8 mouse cellular contexts compared by ENCODE assay signal in the genomic region with DNA sequence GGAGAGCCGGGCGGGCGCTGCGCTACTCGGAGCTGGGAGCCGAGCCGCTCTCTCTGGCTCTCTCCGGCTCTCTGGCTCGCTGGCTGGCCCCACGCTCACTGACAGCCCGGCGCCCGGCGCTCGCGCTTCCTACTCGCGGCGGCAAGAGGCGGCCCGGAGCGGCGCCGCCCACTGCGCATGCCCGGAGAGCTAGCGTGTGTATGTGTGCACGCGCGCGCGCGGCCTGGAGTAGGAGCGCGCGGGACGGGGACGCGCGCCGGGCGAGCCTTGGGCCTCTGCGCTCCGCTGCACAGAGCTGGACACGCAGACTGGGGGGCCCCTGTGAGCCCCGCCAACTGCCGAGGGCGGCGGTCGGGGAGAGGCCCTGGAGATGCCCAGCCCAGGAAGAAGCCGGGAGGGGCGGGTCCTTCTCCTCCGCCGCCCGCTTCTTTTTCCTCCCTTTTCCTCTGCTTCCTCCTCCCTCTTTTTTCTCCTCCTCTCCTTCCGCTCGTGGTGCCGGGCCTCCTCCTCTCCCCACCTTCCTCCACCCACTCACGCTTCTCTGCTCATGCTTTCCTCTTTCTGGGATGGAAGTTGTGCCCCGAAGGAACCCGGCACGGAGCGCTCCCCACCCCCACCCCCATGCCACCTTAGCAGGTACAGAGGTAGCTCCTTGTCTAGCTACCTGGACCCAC. TPM values are rescaled to one million over a fixed set of nuclear protein-coding genes. Genes with fewer than 3 reads are reported as not detected.
A peak's percentile ranks its signal among the peaks of the same experiment; 100 is the strongest.
DNase-seq lines count a peak whose midpoint lies in the region; ATAC-seq lines count a peak whose summit lies in the region.

Gene Prkca, minus strand, starts transcription at position 140 of the 674 bp plus-strand sequence.

- WGBS in forebrain, embryonic 10.5 days = under 1% methylated on average over 61 of the region's 63 CpGs
- WGBS in heart, embryonic 15.5 days = under 1% methylated on average over 56 of the region's 63 CpGs
- under 1% methylated on average over 45 of the region's 63 CpGs for WGBS in liver, embryonic 12.5 days (ENCODE audit: insufficient replicate concordance)

- H3K4me2 ChIP-seq in heart, embryonic 15.5 days = peak within 1 kb of the TSS; percentile 94
- peak within 1 kb of the TSS; percentile 98 for H3K4me2 ChIP-seq in liver, embryonic 12.5 days

- peak within 1 kb of the TSS; percentile 90 for H3K27ac ChIP-seq in forebrain, embryonic 10.5 days
- peak within 1 kb of the TSS; percentile 89 for H3K27ac ChIP-seq in heart, embryonic 15.5 days
- H3K27ac ChIP-seq in liver, embryonic 12.5 days = peak within 1 kb of the TSS; percentile 73

- H3K4me3 ChIP-seq in forebrain, embryonic 10.5 days = peak within 1 kb of the TSS; percentile 87
- H3K4me3 ChIP-seq in heart, embryonic 15.5 days = peak within 1 kb of the TSS; percentile 75
- peak within 1 kb of the TSS; percentile 77 for H3K4me3 ChIP-seq in liver, embryonic 12.5 days

- H3K36me3 ChIP-seq in forebrain, embryonic 10.5 days (replicated peaks) = no peaks in the 10 kb centered on the region
- H3K36me3 ChIP-seq in heart, embryonic 15.5 days = no peaks in the 10 kb centered on the region
- H3K36me3 ChIP-seq in liver, embryonic 12.5 days = no peaks in the 10 kb centered on the region
- H3K36me3 ChIP-seq in splenic B cell, adult 2 months (ENCODE audit: control insufficient read depth, insufficient read depth, low read length, poor library complexity, severe bottlenecking) = no peaks in the 10 kb centered on the region; the same call in 1 of the 2 replicates

- peak; percentile 90 for ATAC-seq in heart, embryonic 15.5 days (replicated peaks; ENCODE audit: insufficient number of reproducible peaks, insufficient read depth, low FRiP score, low read depth)
- peak; percentile 95 for ATAC-seq in liver, embryonic 12.5 days

- H3K4me1 ChIP-seq in forebrain, embryonic 10.5 days = peaks cover 34% of the 10 kb centered on the region
- H3K4me1 ChIP-seq in heart, embryonic 15.5 days (replicated peaks) = peaks cover 16% of the 10 kb centered on the region
- H3K4me1 ChIP-seq in liver, embryonic 12.5 days = peaks cover 32% of the 10 kb centered on the region

- H3K9me3 ChIP-seq in forebrain, embryonic 10.5 days = no peaks in the 10 kb centered on the region
- H3K9me3 ChIP-seq in heart, embryonic 15.5 days (replicated peaks) = no peaks in the 10 kb centered on the region
- H3K9me3 ChIP-seq in liver, embryonic 12.5 days (replicated peaks) = no peaks in the 10 kb centered on the region

- H3K9ac ChIP-seq in heart, embryonic 15.5 days = peak within 1 kb of the TSS; percentile 91
- H3K9ac ChIP-seq in liver, embryonic 12.5 days = peak within 1 kb of the TSS; percentile 76

- peak; percentile 96 for DNase-seq in CD4-positive, CD25-positive, alpha-beta regulatory T cell, adult 2 months (ENCODE audit: low read depth, low spot score)
- DNase-seq in brain, embryonic 18.5 days (ENCODE audit: low read depth, low spot score) = peak; percentile 87
- DNase-seq in forebrain, embryonic 10.5 days (ENCODE audit: extremely low spot score, low spot score) = peak; percentile 90
- DNase-seq in kidney, postnatal 14 days = peak; percentile 98
- DNase-seq in naive thymus-derived CD4-positive, alpha-beta T cell, adult 2 months (ENCODE audit: low read depth) = peak; percentile 95
- DNase-seq in splenic B cell, adult 2 months (ENCODE audit: low read depth, low spot score) = peak; percentile 93

- peaks cover 53% of the 10 kb centered on the region for H3K27me3 ChIP-seq in forebrain, embryonic 10.5 days (ENCODE audit: poor library complexity, severe bottlenecking)
- no peaks in the 10 kb centered on the region for H3K27me3 ChIP-seq in heart, embryonic 15.5 days
- peaks cover 60% of the 10 kb centered on the region for H3K27me3 ChIP-seq in liver, embryonic 12.5 days (replicated peaks)
- no peaks in the 10 kb centered on the region for H3K27me3 ChIP-seq in splenic B cell, adult 2 months (ENCODE audit: control insufficient read depth, insufficient read depth, low read length, poor library complexity, severe bottlenecking)

RNA-seq across cellular contexts. Expression of gene Prkca, which starts in this region (rescaled TPM):
- polyA plus RNA-seq in forebrain, embryonic 10.5 days (2016; fragmentation: Nextera tagmentation; extraction: Ambion mirVana) = 1.6 and 2.3 TPM in 2 replicates
- 13.7 and 16.4 TPM in 2 replicates for polyA plus RNA-seq in heart, embryonic 15.5 days (2015; fragmentation: Nextera tagmentation; extraction: Ambion mirVana)
- 6.4 and 7.5 TPM in 2 replicates for polyA plus RNA-seq in liver, embryonic 12.5 days (2016; fragmentation: Nextera tagmentation; extraction: Ambion mirVana)

Comparison
In these comparisons a context has a peak if more than half of its experiments do, and no peak if none do; other contexts are left out.
1. Peak in every context shown above with its lines: DNase-seq, ATAC-seq, H3K4me3 ChIP-seq and H3K27ac ChIP-seq.